Mouse (Mus musculus) erythroblast, embryonic 14.5 days (primary cell): ENCODE results near the gene Ahsg.

Experiments
- GATA1 ChIP-seq: IDR thresholded peaks from 2 replicates; pipeline ENCODE4 v1.6.1; 2012; ENCODE audit warnings: low read length, inconsistent platforms, mixed read lengths
- TAL1 ChIP-seq: IDR thresholded peaks from 3 replicates; pipeline ENCODE4 v1.6.1; 2012; ENCODE audit warnings: low read length, inconsistent platforms, mixed read lengths

GRCm38 (mm10) chr16:22890683-22891510 lies at the start of gene Ahsg:
- TF ChIP-seq TAL1 (no peak), GATA1 (no peak)
